13 mouse cellular contexts compared by ENCODE assay signal in genomic region chr13:24641491-24642430, GRCm38 (mm10). TPM values are rescaled to one million over a fixed set of nuclear protein-coding genes. Genes with fewer than 3 reads are reported as not detected.
DNase-seq lines count a peak whose midpoint lies in the region; ATAC-seq and TF ChIP-seq lines count a peak whose summit lies in the region.
"Had no signal": no experiment of that assay in that cellular context is flagged by ENCODE, and none has a peak within 500 bp of the region (broad histone marks: within the 10 kb centered on the region; RNA-seq: fewer than 3 reads in every experiment).

No protein-coding gene starts in this region.

- H3K4me3 ChIP-seq in spleen, adult 2 months (ENCODE audit: extremely low read depth, insufficient read depth, insufficient read length), result peak overlapping the region; percentile 10; the same call in 1 of the 2 replicates
- peak overlapping the region; percentile 82; the same call in 1 of the 2 replicates for H3K4me3 ChIP-seq in forebrain, embryonic 15.5 days
- H3K4me3 ChIP-seq in liver, embryonic 14.5 days (ENCODE audit: insufficient read depth in 1 of 2, low read depth in 2 of 2, low read length in 2 of 2), result no peak overlapping the region
- H3K4me3 ChIP-seq: gastrocnemius, adult 2 months; lung, embryonic 15.5 days had no signal

- 11% methylated on average over 7 of the region's 7 CpGs for WGBS in spleen, adult 2 months
- WGBS in forebrain, embryonic 15.5 days, result 41% methylated on average over 7 of the region's 7 CpGs
- 17% methylated on average over 7 of the region's 7 CpGs for WGBS in liver, embryonic 14.5 days (ENCODE audit: insufficient replicate concordance)

- peak in 1 of 2 experiments; percentile 22 for DNase-seq in spleen, adult 2 months (ENCODE audit: low read depth in 1 of 2, low spot score in 2 of 2)
- DNase-seq in spleen, postnatal 4 days (ENCODE audit: low spot score in 2 of 2), result no peak
- no peak for DNase-seq in liver, embryonic 14.5 days (ENCODE audit: low read depth in 3 of 3, low spot score in 3 of 3)
- peak; percentile 78 for DNase-seq in retina, embryonic 14.5 days (ENCODE audit: low spot score)
- no peak for DNase-seq in MN1 (ENCODE audit: low spot score)
- no peak for DNase-seq in kidney, adult 8-10 months
- no peak for DNase-seq in gastrocnemius, adult 18-20 months (ENCODE audit: low spot score)
- DNase-seq: gastrocnemius, adult 2 months; layer of hippocampus, adult 9-11 months; thymus, postnatal 4 days had no signal

- TF ChIP-seq CTCF in spleen, adult 2 months (IDR thresholded peaks at IDR 0.05; ENCODE audit: extremely low read depth, insufficient read depth, insufficient read length, insufficient replicate concordance), result no peak
- TF ChIP-seq CTCF in liver, embryonic 14.5 days (IDR thresholded peaks at IDR 0.05; ENCODE audit: low read depth), result no peak

- H3K4me1 ChIP-seq in spleen, adult 2 months (ENCODE audit: control insufficient read depth, insufficient read depth, insufficient read length), result peaks cover 22% of the 10 kb centered on the region
- peaks cover 35% of the 10 kb centered on the region for H3K4me1 ChIP-seq in forebrain, embryonic 15.5 days
- H3K4me1 ChIP-seq in liver, embryonic 14.5 days (replicated peaks; ENCODE audit: control insufficient read depth in 2 of 2, insufficient read depth in 2 of 2, low read length in 1 of 2), result peaks cover 0 to 18% of the 10 kb centered on the region in 2 experiments; a peak in 2 of 4 replicates

- peak overlapping the region; percentile 97 for H3K4me2 ChIP-seq in forebrain, embryonic 15.5 days (replicated peaks)
- H3K4me2 ChIP-seq in liver, embryonic 14.5 days (ENCODE audit: low read depth), result 0 out of 2 replicates have a peak overlapping the region, but pooled peaks have one; percentile 8
- H3K4me2 ChIP-seq: lung, embryonic 15.5 days had no signal

- H3K9ac ChIP-seq in forebrain, embryonic 15.5 days (replicated peaks), result 0 out of 2 replicates have a peak overlapping the region, but pooled peaks have one; percentile 3
- no peak overlapping the region for H3K9ac ChIP-seq in liver, embryonic 14.5 days (replicated peaks)
- H3K9ac ChIP-seq: lung, embryonic 15.5 days had no signal

- peak overlapping the region; percentile 45 for H3K27ac ChIP-seq in spleen, adult 2 months (ENCODE audit: insufficient read depth, low read length)
- peak overlapping the region; percentile 91 for H3K27ac ChIP-seq in forebrain, embryonic 15.5 days (replicated peaks)
- no peak overlapping the region for H3K27ac ChIP-seq in liver, embryonic 14.5 days
- H3K27ac ChIP-seq: lung, embryonic 15.5 days had no signal

- no peaks in the 10 kb centered on the region for H3K27me3 ChIP-seq in spleen, adult 2 months (ENCODE audit: control insufficient read depth, insufficient read depth, low read length)
- H3K27me3 ChIP-seq in forebrain, embryonic 15.5 days, result no peaks in the 10 kb centered on the region
- H3K27me3 ChIP-seq in liver, embryonic 14.5 days (ENCODE audit: control insufficient read depth, insufficient read depth, low read length), result peaks cover 31% of the 10 kb centered on the region

- no peaks in the 10 kb centered on the region for H3K9me3 ChIP-seq in forebrain, embryonic 15.5 days
- no peaks in the 10 kb centered on the region for H3K9me3 ChIP-seq in liver, embryonic 14.5 days (ENCODE audit: control insufficient read depth, low read length)
- H3K9me3 ChIP-seq: lung, embryonic 15.5 days had no signal

- ATAC-seq in forebrain, embryonic 15.5 days (replicated peaks), result no peak
- ATAC-seq in liver, embryonic 14.5 days (ENCODE audit: insufficient read depth), result no peak
- ATAC-seq: intestine, postnatal 0 days had no signal

- no peak for TF ChIP-seq EP300 in liver, embryonic 14.5 days (IDR thresholded peaks at IDR 0.05; ENCODE audit: low read depth)

- peaks cover 7% of the 10 kb centered on the region; the same call in 1 of the 2 replicates for H3K36me3 ChIP-seq in spleen, adult 2 months (ENCODE audit: control insufficient read depth, insufficient read depth, low read length)
- H3K36me3 ChIP-seq in forebrain, embryonic 15.5 days, result no peaks in the 10 kb centered on the region
- H3K36me3 ChIP-seq in liver, embryonic 14.5 days (replicated peaks; ENCODE audit: control insufficient read depth, insufficient read depth, low read depth), result no peaks in the 10 kb centered on the region
- H3K36me3 ChIP-seq: lung, embryonic 15.5 days had no signal

- no peak for TF ChIP-seq POLR2A in spleen, adult 2 months (IDR thresholded peaks at IDR 0.05; ENCODE audit: low read depth, low read length)

RNA-seq across cellular contexts. Expression of gene Ripor2, which starts 59.8 kb away (rescaled TPM):
- polyA plus RNA-seq in spleen, adult 2 months (2012; rRNA removed), result 46.4 and 54.7 TPM in 2 replicates
- polyA plus RNA-seq in forebrain, embryonic 15.5 days (2015; fragmentation: Nextera tagmentation; extraction: Ambion mirVana), result 24.5 and 26.8 TPM in 2 replicates
- 1.6 and 2.1 TPM in 2 replicates for polyA plus RNA-seq in liver, embryonic 14.5 days (2012; rRNA removed)
- polyA plus RNA-seq in liver, embryonic 14.5 days (2014; fragmentation: Nextera tagmentation; extraction: Ambion mirVana), result 2.1 and 2.3 TPM in 2 replicates
- 1 to 10 TPM; 2.9 to 5.2 TPM for total RNA-seq in gastrocnemius, adult 18-20 months (2021)

Comparison
In these comparisons a context has a peak if more than half of its experiments do, and no peak if none do; other contexts are left out.
1. H3K4me3 ChIP-seq: peak in spleen, adult 2 months (single experiment) and forebrain, embryonic 15.5 days (single experiment); none in liver, embryonic 14.5 days (0 of 2).